Mouse (Mus musculus): Measurements from ENCODE around the gene Piwil1.

Piwil1 gene

DNA sequence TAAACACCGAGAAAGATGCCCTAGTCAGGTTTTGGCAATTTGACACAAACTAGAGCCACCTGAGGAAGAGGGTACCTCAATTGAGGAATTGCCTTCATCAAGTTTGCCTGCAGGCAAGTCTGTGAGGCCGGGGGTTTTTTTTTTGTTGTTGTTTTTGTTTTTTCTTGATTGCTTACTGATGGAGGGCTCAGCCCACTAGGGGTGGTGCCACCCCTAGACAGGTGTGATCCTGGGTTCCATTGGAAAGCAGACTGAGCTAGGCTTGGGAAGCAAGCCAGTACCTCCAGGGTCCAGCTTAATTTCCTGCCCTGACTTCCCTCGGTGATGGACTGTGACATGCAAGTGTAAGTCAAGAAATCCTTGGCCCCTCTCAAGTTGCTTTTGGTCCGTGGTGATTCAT is at the start of gene Piwil1:
TSS of gene Piwil1 (plus strand) at position 301 of the 400 bp plus-strand sequence.
- no peak for DNase-seq

DNA sequence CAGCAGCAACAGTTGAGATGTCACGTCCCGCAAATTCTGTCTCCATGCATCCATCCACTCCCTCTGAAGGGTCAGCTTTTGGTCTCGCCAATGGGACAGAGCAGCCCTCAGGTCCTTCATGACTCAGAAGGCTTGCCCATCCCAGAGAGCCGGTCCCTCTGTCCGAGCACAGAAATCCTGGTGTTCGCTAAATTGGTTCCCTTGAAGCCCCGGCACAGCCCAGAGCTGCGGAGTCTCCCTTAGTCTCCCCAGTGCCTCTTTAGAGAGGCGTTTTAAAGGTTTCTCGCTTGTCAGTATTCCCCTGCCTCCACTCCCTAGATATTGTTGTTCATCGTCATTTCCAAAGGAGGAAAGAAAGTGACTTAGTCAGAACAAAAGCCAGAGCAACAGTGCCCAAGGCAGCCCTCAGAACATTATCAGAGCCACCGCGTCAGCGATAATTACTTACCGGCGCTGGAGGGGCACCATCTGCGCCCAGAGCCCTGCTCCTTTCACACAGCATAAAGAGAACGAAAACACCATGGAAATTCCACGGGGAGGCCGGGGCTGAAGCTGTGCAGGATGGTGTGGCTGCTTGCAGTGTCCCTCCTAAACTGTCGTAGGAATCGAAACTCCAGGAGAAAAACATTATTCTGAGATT is 45.7 kb upstream of the Piwil1 start:
- no peak for DNase-seq

DNA sequence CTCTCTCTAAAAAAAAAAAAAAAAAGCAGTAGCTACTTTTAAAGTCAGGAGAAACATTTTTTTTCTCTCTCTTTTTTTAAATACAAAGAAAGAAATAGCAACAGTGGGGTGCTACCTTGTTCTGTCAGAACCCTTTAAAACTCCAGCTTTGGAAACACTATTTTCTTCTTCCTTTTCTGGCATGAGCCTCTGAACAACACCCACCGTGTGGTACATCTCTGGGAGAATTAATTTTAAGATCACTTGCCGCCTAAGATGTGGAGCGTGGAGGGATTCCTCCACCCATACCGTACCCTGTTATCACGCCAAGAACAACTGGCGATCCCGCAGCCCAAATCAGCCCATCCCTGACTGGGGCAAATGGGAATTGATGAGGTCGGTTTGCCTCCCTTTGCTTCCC is 42.2 kb upstream of the Piwil1 start:
- no peak for DNase-seq

DNA sequence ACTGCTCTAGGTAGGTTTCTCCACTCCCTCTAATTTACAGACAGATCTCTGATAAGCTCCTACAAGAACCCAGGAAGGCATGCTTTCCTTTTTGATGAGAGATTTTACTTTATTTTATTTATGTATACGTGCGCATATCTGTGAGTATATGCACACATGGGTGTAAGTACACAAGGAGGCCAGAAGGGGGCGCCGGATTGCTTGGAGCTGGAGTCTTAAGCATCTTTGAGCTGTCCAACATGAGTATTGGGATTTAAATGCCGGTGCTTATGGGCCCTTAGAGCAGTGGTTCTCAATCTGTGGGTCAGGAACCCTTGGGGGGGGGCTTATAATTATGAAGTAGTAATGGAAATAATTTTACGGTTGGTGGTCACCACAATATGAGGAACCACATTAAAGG is 39.4 kb upstream of the Piwil1 start:
- no peak for DNase-seq

DNA sequence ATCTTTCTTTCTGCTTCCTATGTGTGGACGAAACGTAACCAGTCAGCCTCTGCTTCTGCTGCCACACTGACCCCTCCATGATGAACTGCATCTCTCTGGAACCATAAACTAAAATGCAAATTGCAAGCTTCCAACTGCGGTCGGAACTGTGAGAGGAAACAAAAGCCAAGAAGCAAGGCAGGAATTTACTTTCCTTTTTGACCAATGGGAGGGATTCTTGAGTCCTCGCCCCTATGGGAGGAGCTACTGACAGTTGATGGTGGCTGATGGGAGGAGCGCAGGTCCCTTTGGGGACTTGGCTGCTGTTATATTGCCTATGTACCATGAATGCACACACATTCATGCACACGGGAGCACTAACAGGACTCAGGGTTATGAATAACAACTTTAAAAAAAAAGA is 38.3 kb upstream of the Piwil1 start:
- no peak for DNase-seq

DNA sequence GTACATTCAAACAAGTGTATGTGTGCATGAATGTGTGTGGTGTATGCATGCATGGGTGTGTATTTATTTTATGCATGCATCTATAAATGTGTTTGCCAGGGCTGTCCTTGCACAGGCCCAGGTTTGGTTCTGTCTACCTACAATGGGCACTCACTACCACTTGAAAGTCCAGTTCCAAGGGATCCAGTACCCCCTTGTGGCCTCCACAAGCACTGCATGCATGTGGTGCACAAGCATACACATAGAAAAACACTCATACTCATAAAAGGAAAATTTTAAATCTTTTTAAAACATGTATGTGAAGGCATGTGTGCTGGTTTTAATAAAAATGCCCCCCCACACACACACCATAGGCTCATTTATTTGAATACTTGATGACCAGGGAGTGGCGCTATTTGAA is 37.3 kb upstream of the Piwil1 start:
- no peak for DNase-seq

DNA sequence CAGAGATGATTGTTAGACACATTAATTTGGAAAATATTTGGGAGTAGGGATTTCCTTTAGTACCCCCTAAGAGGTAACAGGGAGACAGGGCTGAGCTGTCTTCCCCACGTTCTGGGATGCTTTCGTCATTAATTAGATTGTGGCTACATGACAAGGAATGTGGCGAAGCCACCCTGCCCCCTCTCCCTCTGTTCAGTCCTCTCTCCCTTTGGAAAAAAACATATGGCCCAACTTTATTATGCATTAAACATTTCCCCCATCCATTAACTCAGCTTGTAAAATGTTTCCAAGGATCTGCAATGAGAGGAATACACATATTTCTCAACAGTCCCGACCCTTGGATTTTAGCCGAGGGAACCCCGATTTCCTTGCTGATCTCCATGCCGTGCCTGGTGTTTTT is 35.0 kb upstream of the Piwil1 start:
- DNase-seq, result no peak

DNA sequence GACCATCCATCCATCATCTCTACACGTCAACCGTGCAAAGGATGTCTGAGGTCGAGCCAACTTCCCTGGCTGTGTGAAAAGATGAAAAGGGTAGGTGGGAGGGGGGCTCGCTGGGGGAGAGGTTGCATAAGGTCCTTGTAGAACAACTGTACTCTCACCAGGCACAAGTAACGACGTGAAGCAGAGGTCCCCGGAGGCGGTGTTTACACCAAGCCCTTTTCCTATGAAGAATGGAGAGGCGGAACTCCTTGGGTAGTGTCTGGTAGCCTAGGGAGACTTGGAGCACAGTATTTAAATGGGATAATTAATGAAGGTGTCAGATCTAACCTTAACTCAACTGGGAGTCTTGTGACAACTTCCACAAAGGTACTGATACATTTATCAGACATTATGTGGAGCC is 28.2 kb upstream of the Piwil1 start:
- DNase-seq, result no peak

DNA sequence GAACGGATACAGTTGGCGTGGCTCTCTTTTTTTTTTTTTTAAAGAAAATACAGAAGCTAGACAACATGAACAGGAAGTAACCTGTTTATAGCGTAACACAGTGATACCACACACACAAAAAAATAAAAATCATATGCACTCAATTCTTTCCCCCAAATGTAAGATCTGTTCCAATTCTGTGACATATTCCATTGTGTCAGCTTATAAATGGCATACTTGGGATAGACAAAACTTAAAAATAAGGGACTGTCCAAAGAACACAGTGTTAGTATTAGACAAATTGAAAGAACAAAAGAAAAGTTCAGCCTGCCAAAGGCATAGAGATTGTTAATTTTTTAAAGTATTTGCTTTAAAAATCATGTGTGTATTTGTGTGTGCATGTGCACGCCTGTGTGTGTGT is 25.0 kb upstream of the Piwil1 start:
- no peak for DNase-seq

DNA sequence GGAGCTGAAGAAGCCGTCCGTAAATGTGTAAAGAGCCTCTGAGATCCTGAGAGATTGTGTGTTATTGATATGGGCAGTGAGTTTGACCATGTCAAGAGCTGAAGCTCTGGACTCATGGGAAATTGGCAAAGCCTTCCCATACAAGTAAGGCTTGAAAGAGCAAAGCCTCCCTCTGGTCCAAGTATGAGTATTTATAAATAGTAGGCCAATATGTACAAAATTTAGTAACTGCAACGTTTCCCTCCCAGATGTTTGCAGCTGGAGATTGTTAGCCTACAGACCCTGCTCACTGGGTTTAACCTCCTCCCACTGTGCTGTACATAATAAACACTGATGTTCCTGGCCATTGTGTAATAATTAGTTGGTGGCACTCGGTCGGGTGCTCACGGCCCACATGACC is 24.5 kb upstream of the Piwil1 start:
- DNase-seq, result no peak

DNA sequence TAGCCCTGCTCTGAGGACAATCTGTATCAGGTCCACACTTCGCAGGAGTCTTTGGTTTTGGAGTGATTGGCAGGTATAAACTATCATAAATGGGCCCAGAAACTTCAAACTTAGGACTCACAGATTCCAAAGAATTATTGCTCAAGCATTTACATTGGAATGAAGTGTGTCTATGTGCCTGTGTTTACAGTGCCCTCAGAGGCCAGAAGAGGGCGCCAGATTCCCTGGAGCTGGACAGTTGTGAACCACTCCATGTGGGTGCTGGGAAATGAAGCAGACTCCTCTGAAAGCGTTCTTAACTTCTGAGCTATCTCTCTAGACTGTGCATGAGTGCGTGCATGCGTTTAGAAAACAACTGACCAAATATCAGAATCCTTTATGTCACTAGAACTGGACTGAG is 20.9 kb upstream of the Piwil1 start:
- DNase-seq, result no peak

DNA sequence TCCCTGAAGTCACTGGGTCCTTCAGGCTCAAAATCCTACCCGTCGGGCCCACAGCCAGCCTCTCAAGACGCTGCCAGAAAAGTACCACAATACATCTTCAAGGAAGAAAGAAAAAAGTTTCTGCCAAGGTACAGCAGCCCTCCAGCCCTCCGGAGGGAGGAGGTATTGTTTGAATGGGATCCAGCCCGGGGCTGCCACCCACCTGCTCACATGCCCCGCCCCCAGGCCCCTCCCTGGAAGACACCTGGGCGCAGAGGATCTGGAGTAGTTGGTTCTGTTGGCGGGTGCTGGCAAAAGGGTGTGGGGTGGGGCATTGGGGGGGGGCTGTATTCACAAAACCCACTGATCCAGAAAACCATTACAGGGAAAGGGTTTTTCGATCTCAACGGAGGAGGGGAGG is 18.1 kb upstream of the Piwil1 start:
- DNase-seq, result no peak

DNA sequence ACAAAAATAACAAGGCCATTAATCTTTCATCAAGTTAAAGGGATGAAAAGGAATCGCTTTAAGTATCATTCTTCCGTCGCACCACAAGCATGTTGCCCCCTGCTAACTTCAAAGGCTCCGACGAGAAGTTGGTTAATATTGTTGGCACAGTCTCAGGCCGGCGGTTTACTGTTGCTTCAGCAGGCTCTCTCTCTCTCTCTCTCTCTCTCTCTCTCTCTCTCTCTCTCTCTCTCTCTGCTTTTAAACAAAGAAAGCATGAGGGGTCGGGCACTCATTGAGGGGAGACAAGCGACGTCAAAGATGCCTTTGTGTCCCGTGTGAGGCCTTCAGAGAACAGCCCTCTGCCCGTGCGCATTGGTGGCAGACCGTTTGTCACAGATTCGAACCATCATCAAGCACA is 17.7 kb upstream of the Piwil1 start:
- DNase-seq, result no peak

DNA sequence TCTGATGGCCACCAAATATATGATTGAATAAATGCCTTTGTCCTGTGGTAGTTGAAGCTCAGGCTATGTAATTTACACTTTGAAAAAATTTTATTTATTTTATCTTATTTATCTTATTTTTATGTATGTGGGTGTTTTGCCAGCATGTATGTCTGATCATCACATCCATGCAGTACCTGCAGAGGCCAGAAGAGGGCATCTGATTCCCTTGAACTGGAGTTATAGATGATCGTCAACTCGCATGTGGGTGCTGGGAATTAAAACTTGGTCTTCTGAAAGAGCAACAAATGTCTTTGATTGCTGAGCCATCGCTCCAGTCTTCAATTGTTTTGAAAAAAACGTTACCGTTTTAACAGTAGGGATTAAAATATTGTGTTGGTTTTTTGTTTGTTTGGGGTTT is 15.2 kb upstream of the Piwil1 start:
- DNase-seq, result no peak

DNA sequence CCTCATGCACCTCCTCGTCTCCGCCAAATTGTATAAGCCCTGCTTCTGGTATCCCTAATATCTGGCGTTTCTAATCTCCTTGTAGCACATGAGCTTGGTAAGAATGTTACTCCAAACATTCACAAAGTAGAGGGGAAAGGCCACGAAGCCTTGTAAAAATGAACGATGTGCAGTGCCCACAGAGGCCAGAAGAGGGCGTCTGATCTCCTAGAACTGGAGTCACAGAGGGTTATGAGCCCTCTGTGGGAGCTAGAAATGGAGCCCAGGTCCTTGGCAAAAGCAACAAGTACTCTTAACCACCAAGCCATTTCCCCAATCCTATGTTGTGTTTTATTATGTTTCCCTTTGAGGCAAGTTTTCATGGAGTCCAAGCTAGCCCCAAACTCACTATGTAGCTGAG is 8.2 kb upstream of the Piwil1 start:
- no peak for DNase-seq

DNA sequence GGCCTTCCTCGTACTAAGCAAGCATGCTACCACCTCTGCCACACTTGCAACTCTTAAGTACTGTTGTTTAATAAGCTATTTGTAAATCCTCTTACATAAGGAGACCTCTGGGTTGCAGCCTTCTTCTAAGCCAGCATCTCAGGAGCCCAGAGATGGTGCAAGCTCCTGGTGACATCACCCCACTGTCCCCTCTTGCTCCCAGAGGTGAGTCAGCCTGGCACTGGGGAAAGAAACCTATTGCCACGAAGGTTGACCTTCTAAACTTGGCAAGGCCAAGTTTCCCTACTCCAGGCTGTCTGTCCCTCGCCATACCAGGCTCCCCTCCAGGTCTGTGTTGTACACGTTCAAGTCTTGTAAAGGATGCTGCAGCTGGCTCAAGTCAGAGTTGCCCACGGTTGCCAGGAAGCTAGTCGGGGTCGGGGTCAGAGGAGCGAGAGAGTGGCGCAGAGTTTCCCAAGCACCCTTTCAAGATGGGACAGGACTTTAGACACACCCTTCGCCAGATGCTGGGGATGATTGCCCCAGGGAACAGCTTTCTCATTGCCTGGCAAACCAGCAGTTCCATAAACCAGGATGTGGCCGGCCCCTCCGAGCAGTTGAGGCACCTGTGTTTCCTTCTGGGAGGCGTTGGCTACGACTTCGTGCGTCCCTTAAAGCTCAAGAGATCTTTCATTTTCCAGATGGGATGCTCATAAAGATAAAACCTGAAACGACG is 7.6 kb upstream of the Piwil1 start:
- DNase-seq, result no peak

DNA sequence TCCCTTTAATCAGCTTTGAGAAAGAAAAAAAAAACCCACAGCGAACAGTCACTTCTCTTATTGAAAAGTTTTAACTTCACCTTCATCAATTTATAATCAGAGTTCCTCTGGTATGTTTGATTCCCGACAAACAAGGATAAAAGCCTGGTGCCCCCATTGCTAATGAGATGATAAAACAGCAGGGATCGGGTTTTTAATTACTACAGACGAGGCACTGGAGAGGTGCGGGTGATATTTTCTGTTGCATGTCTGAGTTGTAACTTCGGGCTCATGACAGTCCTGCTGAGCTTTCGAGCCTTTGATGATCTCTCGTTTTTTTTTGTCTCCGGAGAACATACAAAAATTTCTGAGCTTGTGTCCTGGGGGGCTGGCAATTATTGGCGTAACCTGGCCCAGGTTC is 5.5 kb upstream of the Piwil1 start:
- DNase-seq, result no peak

DNA sequence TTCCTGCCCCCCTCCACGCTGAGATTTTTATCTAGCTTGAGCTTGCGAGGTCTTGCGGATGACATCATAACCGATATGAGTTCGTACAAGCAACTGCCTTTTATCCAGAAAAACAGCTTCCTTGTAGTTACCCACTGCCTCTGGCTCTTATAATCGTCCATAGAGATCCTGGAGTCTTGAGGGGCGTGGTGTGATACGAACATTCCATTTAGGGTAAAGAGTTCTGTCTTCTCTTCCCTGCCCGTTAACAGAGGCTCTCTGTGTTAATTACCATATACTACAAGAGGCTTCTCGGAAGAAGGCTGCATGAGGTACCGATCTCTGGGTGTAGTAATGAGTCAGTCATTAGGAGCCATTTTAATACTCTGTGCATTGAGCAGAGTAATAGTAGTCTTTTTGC is 1.6 kb upstream of the Piwil1 start:
- DNase-seq, result no peak

DNA sequence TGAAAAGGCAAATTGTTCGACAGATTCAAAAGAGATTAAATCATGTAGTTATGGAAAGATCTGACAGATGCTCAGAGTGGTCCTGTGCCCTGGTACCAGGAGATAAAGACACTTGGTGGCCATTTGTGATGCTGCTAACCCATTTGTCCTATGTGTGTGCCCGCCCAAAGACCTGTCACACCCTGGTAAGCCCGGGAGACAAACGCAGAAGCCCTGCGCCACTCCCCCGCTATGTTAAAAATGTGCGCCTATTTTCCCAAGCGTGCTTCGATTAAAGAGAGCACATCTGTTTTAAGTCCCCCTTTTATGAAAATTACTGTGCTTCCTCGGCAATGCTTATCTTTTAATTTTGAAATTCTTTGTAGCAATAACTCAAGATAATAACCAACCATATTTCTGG is 1.4 kb downstream of the Piwil1 start:
- DNase-seq, result no peak

DNA sequence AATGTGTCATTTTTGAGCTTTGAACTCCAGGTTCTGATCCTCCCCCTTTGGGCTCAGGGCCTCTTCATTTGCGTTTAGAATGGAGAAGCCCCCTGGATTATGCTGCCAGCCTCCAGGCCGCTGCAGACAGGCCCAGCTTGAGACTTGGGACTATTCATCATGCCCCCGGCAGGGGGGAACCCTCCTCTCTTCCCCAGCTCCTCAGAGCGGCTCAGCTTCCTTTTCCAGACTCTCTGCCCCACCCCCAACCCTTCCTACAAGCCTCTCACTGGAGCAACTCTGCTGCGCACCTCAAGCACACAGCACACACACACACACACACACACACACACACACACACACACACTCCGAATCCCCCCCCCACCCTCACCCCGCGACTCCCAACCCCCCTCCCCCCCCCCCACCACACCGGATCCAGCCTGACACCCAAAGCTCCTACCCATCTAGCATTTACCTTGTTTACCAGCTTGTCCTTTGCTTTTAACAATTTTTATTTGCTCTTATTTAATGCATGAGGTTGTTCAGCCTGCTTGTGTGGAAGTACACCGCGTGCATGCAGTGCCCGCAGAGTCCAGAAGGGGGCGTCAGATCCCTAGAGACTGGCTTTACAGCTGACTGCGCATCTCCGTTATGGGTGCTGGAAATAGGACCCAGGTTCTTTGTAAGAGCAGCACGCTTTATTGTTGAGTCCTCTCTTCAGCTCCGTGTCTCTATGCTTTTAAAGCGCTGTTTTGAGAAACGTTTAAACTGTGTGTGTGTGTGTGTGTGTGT is 2.0 kb downstream of the Piwil1 start:
- peak; percentile 30 for DNase-seq

DNA sequence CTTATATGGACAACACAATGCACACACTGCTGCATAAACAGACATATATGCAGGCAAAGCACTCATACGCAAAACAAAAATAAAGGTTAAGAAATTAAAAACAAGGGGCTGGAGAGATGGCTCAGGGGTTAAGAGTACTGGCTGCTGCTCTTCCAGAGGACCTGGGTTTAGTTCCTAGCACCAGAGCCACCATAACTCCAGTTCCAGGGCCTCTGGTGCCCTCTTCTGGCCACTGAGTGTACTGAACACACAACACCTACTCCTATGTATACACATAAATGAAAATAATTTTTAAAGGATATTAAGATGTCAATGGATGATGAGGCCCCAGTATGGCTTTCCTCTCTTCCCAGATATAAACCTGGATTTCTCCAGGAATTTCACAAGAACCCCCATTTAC is 4.1 kb downstream of the Piwil1 start:
- DNase-seq, result no peak

DNA sequence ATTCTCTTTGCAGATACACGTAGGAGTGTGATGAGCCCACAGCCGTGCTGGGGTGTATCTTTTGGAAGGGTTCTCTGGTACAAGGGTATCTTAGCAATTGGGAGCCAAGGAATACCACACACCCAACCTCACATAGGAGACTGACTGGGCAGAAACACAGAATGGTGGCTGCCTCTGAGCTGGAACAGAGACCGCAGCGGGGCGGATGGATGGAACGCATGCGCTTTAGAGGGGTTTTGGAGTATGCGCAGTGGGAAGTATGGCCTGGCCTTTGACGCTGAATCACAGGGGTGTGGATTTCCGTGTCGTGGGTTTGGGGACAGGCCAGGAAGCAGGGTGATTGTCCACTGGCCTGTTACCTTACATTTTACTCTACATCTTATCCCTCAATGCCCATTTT is 4.9 kb downstream of the Piwil1 start:
- no peak for DNase-seq

DNA sequence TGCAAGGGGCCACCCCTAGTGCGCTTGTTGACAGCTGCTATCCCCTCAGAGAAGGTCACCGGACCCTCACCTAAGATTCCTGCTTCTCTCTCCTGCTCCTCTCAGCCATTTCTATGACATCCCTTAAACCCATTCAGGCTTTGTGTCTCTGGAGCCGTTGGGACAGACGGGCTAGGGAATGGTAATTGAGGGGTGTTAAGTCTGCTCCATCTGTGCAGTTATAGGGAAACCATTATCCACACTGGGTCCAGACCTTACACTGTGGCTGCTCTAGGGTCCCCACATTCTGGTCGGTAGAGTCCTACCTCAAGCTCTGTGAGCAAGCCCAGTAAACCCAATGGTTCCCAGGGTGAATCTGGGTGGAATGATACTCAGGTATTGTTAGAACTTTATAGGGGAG is 6.6 kb downstream of the Piwil1 start:
- no peak for DNase-seq

DNA sequence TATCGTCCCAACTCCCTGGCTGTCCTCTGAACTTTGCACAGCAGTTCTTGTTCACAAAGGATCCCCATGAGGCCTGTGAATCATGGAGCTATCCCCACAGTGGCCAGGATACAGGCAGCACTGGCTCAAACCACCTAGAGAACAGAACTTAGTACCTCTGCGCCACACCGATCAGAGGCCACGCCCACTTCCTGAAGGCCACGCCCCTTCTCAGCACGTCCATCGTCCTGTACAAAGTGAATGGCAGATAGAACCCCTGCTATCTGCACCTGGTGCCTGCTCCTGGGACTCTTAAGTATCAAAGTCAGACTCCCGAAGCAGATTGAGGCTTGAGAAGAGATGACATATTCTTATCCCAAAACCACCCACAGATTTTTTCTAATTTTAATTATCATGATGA is 8.3 kb downstream of the Piwil1 start:
- no peak for DNase-seq

Measured in liver (tissue).